Mouse (Mus musculus) CH12.LX (cell line): ENCODE results near the gene Icam5. TPM values are rescaled to one million over a fixed set of nuclear protein-coding genes. Genes with fewer than 3 reads are reported as not detected.

Experiments used
- DNase-seq: peaks from one replicate; pipeline ENCODE4 v3.0.0-alpha.2; 2013; ENCODE audit errors: extremely low read depth
- H3K27ac ChIP-seq: 2 replicates; pipeline ENCODE4 v1.5.1; 2012; ENCODE audit warnings: low read depth, mild to moderate bottlenecking, control low read depth, moderate library complexity; ENCODE audit not compliant: insufficient read depth
- H3K27me3 ChIP-seq: replicated peaks from 2 replicates; pipeline ENCODE3; 2012; ENCODE audit warnings: inconsistent platforms
- H3K36me3 ChIP-seq, 2 experiments: replicated peaks in 1 of 2; 2 replicates each; pipeline versions ENCODE3 to v1.6.1; 2012; ENCODE audit warnings: inconsistent platforms in 1 of 2, low read length in 1 of 2, mild to moderate bottlenecking in 1 of 2, mixed read lengths in 1 of 2, moderate library complexity in 1 of 2; ENCODE audit not compliant: control insufficient read depth in 1 of 2, insufficient read depth in 1 of 2
- H3K4me1 ChIP-seq, 2 experiments: 2 replicates each; pipeline ENCODE4 v1.6.1; 2012; ENCODE audit warnings: inconsistent platforms in 1 of 2, moderate library complexity in 1 of 2; ENCODE audit not compliant: insufficient read depth in 2 of 2, control insufficient read depth in 1 of 2
- H3K4me2 ChIP-seq: 2 replicates; pipeline ENCODE4 v1.6.1; 2012; ENCODE audit warnings: low read depth, mild to moderate bottlenecking, control low read depth; ENCODE audit not compliant: poor library complexity, insufficient read depth, severe bottlenecking
- H3K4me3 ChIP-seq, 3 experiments: fragments of 150-350 bp in 1 of 3; sonication (generic) in 1 of 3; replicated peaks in 1 of 3; 2 replicates each; pipeline versions ENCODE3 to v1.5.1; 2011 to 2012; ENCODE audit warnings: low read depth in 2 of 3, low read length in 2 of 3, mild to moderate bottlenecking in 2 of 3, moderate library complexity in 2 of 3, control low read depth in 1 of 3, improper control_type of control experiment in 1 of 3, inconsistent platforms in 1 of 3, mixed read lengths in 1 of 3; ENCODE audit not compliant: poor library complexity in 1 of 3
- H3K79me2 ChIP-seq: replicated peaks from 2 replicates; pipeline ENCODE4 v1.6.1; 2012; ENCODE audit warnings: mild to moderate bottlenecking, moderate library complexity; ENCODE audit not compliant: control insufficient read depth, poor library complexity, insufficient read depth, severe bottlenecking; ENCODE audit errors: extremely low read depth
- H3K9ac ChIP-seq: 2 replicates; pipeline ENCODE4 v1.6.1; 2012; ENCODE audit warnings: low read depth, mild to moderate bottlenecking, control low read depth, moderate library complexity; ENCODE audit not compliant: insufficient read depth
- H3K9me3 ChIP-seq: replicated peaks from 2 replicates; pipeline ENCODE3; 2012; ENCODE audit warnings: low read length, inconsistent platforms, mixed read lengths
- BHLHE40 ChIP-seq: IDR thresholded peaks from 2 replicates; pipeline ENCODE4 v1.6.1; 2011; ENCODE audit warnings: mild to moderate bottlenecking, low read depth, low read length, improper control_type of control experiment
- CHD2 ChIP-seq: IDR thresholded peaks from 2 replicates; pipeline ENCODE4 v1.6.1; 2011; ENCODE audit warnings: low read length, improper control_type of control experiment
- E2F4 ChIP-seq: IDR thresholded peaks from 2 replicates; pipeline ENCODE4 v1.6.1; 2011; ENCODE audit warnings: low read depth, low read length, improper control_type of control experiment; ENCODE audit not compliant: insufficient replicate concordance
- ELF1 ChIP-seq: IDR thresholded peaks from 2 replicates; pipeline ENCODE4 v1.6.1; 2014; ENCODE audit warnings: low read depth, mild to moderate bottlenecking, inconsistent platforms, low read length, improper control_type of control experiment
- EP300 ChIP-seq: IDR thresholded peaks from 2 replicates; pipeline ENCODE4 v1.6.1; 2011; ENCODE audit warnings: low read length, improper control_type of control experiment
- ETS1 ChIP-seq: conservative IDR thresholded peaks from 2 replicates; pipeline ENCODE4 v1.6.1; 2012; ENCODE audit warnings: low read depth, mild to moderate bottlenecking, inconsistent platforms, low read length, improper control_type of control experiment, moderate library complexity
- GABPA ChIP-seq: IDR thresholded peaks from 2 replicates; pipeline ENCODE4 v1.6.1; 2012; ENCODE audit warnings: low read depth, low read length, improper control_type of control experiment, inconsistent platforms; ENCODE audit not compliant: insufficient replicate concordance
- HCFC1 ChIP-seq: IDR thresholded peaks from 2 replicates; pipeline ENCODE4 v1.6.1; 2012; ENCODE audit warnings: low read depth, mild to moderate bottlenecking, inconsistent platforms, low read length, improper control_type of control experiment
- KAT2A ChIP-seq: IDR thresholded peaks from 2 replicates; pipeline ENCODE4 v1.6.1; 2012; ENCODE audit warnings: low read length, improper control_type of control experiment, inconsistent platforms; ENCODE audit not compliant: insufficient replicate concordance
- MYC ChIP-seq: IDR thresholded peaks from 2 replicates; pipeline ENCODE4 v1.6.1; 2011; ENCODE audit warnings: low read depth, mild to moderate bottlenecking, improper control_type of control experiment, low read length
- NELFE ChIP-seq: IDR thresholded peaks from 2 replicates; pipeline ENCODE4 v1.6.1; 2011; ENCODE audit warnings: low read depth, low read length, improper control_type of control experiment
- NRF1 ChIP-seq: IDR thresholded peaks from 2 replicates; pipeline ENCODE4 v1.6.1; 2014; ENCODE audit warnings: low read depth, mild to moderate bottlenecking, inconsistent platforms, low read length, improper control_type of control experiment, moderate library complexity
- POLR2AphosphoS2 ChIP-seq: IDR thresholded peaks from 2 replicates; pipeline ENCODE4 v1.6.1; 2011; ENCODE audit warnings: low read depth, low read length, improper control_type of control experiment
- RAD21 ChIP-seq: IDR thresholded peaks from 2 replicates; pipeline ENCODE4 v1.6.1; 2011; ENCODE audit warnings: low read depth, mild to moderate bottlenecking, low read length, improper control_type of control experiment, moderate library complexity
- SMC3 ChIP-seq: IDR thresholded peaks from 2 replicates; pipeline ENCODE4 v1.6.1; 2011; ENCODE audit warnings: low read depth, low read length, improper control_type of control experiment
- TCF12 ChIP-seq: IDR thresholded peaks from 2 replicates; pipeline ENCODE4 v1.6.1; 2014; ENCODE audit warnings: low read depth, mild to moderate bottlenecking, inconsistent platforms, low read length, improper control_type of control experiment
- USF1 ChIP-seq: IDR thresholded peaks from 2 replicates; pipeline ENCODE4 v1.6.1; 2014; ENCODE audit warnings: low read depth, mild to moderate bottlenecking, inconsistent platforms, low read length, improper control_type of control experiment
- USF2 ChIP-seq: conservative IDR thresholded peaks from 2 replicates; pipeline ENCODE4 v1.6.1; 2011; ENCODE audit warnings: low read depth, low read length, improper control_type of control experiment
- ZC3H11A ChIP-seq: IDR thresholded peaks from 2 replicates; pipeline ENCODE4 v1.6.1; 2012; ENCODE audit warnings: low read depth, mild to moderate bottlenecking, inconsistent platforms, low read length, improper control_type of control experiment
- ZKSCAN1 ChIP-seq: IDR thresholded peaks from 2 replicates; pipeline ENCODE4 v1.6.1; 2012; ENCODE audit warnings: low read depth, inconsistent platforms, low read length, improper control_type of control experiment, borderline replicate concordance
- ZMIZ1 ChIP-seq: IDR thresholded peaks from 2 replicates; pipeline ENCODE4 v1.6.1; 2012; ENCODE audit warnings: low read depth, mild to moderate bottlenecking, inconsistent platforms, low read length, improper control_type of control experiment
- dilution Hi-C: fragments of 300-500 bp; cut with MboI; formaldehyde crosslinking; loops from 2 replicates; pipeline ENCODE4 v1.14.3; 2020; ENCODE audit warnings: low sequenced_read_pairs; ENCODE audit not compliant: extremely low pct_unique_long_range_greater_than_20kb, extremely low pct_ligation_motif_present
- in situ Hi-C: fragments of 300-500 bp; cut with MboI; formaldehyde crosslinking; loops from 3 replicates; pipeline ENCODE4 v1.14.3; 2019; ENCODE audit warnings: low sequenced_read_pairs, low pct_ligation_motif_present, low pct_unique_long_range_greater_than_20kb, mixed read lengths
- polyA plus RNA-seq: library from polyadenylated mRNA; unstranded; fragments of >175 nt; gene quantifications from 2 replicates; pipeline ENCODE4 v1.2.1, GENCODE M21; 2012; ENCODE audit warnings: low read depth; ENCODE audit not compliant: insufficient read length
- total RNA-seq, 2 experiments: library from RNA; depleted of rRNA; stranded (reverse); fragments of 300-350 nt in 1 of 2; fragments of >200 nt in 1 of 2; gene quantifications; 2 replicates each; pipeline ENCODE4 v1.2.3; 2012 to 2014

Gene Icam5
- total and polyA plus RNA-seq, 3 experiments: 0.89 to 4.9 (median 1.6) TPM

DNA sequence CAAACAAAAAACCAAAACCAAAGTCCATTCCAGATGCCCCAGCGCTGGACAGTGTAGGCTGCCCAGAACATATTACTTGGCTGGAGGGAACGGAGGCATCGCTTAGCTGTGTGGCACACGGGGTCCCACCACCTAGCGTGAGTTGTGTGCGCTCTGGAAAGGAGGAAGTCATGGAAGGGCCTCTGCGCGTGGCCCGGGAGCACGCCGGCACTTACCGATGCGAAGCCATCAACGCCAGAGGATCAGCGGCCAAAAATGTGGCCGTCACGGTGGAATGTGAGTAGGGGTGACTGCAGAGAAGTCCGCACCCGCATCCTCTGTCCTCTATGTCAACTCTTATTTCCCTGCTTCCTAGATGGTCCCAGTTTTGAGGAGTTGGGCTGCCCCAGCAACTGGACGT is 4.3 kb downstream of the Icam5 start:
- H3K79me2 ChIP-seq: no peaks in the 10 kb centered on the region
- dilution Hi-C loops (no loop called here), in situ Hi-C loops (no loop called here)
- peaks cover 23 to 39% of the 10 kb centered on the region in 2 experiments for H3K36me3 ChIP-seq
- no peak for DNase-seq
- no peaks in the 10 kb centered on the region for H3K9me3 ChIP-seq
- H3K27me3 ChIP-seq: no peaks in the 10 kb centered on the region
- H3K9ac ChIP-seq: no peak overlapping the region
- no peak overlapping the region for H3K27ac ChIP-seq
- no peak overlapping the region for H3K4me3 ChIP-seq
- no peak for TF ChIP-seq ZKSCAN1
- no peak for TF ChIP-seq RAD21
- no peak for TF ChIP-seq KAT2A
- no peak for TF ChIP-seq USF1
- TF ChIP-seq MYC: no peak
- TF ChIP-seq USF2: no peak
- TF ChIP-seq ELF1: no peak
- no peak for TF ChIP-seq E2F4
- no peak for TF ChIP-seq ETS1
- TF ChIP-seq POLR2AphosphoS2: no peak
- TF ChIP-seq CHD2: no peak
- TF ChIP-seq HCFC1: no peak
- TF ChIP-seq GABPA: no peak
- no peak for TF ChIP-seq SMC3
- TF ChIP-seq ZC3H11A: no peak
- TF ChIP-seq NRF1: no peak
- no peak for TF ChIP-seq NELFE
- no peak for TF ChIP-seq BHLHE40
- no peak for TF ChIP-seq ZMIZ1
- TF ChIP-seq, all 38 proteins: peak for 0
- Histone ChIP-seq H3K4me1 (peaks cover 14 to 29% of the 10 kb centered on the region in 2 experiments), H3K4me2 (no peak overlapping the region)

- Histone ChIP-seq H3K4me2 (no peak overlapping the region), H3K4me1 (peaks cover 14 to 34% of the 10 kb centered on the region in 2 experiments), H3K27me3 (no peaks in the 10 kb centered on the region)
Observed at GRCm38 (mm10) chr9:21036666-21037065, 4.8 kb downstream of the Icam5 start.

More at GRCm38 (mm10) chr9:21036666-21037065, 4.8 kb downstream of the Icam5 start:
- H3K4me3 ChIP-seq: no peak overlapping the region
- in situ Hi-C loops (no loop called here), dilution Hi-C loops (no loop called here)
- no peaks in the 10 kb centered on the region for H3K9me3 ChIP-seq
- no peak overlapping the region for H3K27ac ChIP-seq
- no peak for DNase-seq
- H3K79me2 ChIP-seq: no peaks in the 10 kb centered on the region
- H3K36me3 ChIP-seq: peaks cover 23 to 39% of the 10 kb centered on the region in 2 experiments
- no peak overlapping the region for H3K9ac ChIP-seq
- TF ChIP-seq TCF12: no peak
- no peak for TF ChIP-seq EP300
- TF ChIP-seq ZC3H11A: no peak
